Mouse (Mus musculus): ENCODE data around the gene Emx1.

GRCm38 (mm10) chr6:85189911-85190591, 2.8 kb downstream of the Emx1 start:
- TF ChIP-seq POLR2A (IDR thresholded peaks at IDR 0.05; ENCODE audit: low read depth, low read length): no peak
- no peak for TF ChIP-seq CTCF (IDR thresholded peaks at IDR 0.05; ENCODE audit: extremely low read depth, insufficient read depth, insufficient read length, insufficient replicate concordance)

Data from spleen, adult 2 months (tissue).